Mouse (Mus musculus) cerebellum, adult 11 months (tissue): Measurements from ENCODE around the gene Pdk4.

Source experiments
- DNase-seq: peaks from one replicate; pipeline ENCODE4 v3.0.0; 2022

The Pdk4 gene

DNA sequence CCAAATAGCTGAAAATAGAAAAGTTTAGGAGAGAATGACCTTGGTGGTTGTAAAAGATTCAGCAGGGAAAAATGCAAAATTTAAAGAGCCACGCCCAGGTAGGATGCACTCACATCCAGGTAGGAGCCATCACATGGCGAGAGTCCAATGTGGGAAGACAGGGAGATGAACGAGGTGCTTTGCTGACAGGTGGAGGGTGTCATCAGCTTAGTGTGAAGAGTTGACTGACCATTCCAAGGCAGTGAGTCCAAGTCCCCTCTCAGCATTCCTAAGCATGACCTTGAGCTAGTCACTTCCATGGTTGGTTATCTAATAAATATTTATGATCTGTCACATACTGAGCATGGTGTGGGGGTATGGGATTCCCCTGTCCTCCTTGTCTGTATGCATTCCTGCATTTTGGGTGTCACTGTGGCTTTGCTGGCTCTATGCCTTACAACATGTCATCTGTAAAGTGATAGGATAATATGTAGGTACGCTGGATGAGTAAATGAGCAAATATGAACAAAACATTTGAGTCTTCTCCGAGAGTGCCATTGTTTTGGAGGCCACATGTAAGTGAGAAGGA is 51.7 kb downstream of the Pdk4 start:
- DNase-seq, result no peak

- no peak for DNase-seq
Measured at GRCm38 (mm10) chr6:5443104-5443863, 52.8 kb downstream of the Pdk4 start.

DNA sequence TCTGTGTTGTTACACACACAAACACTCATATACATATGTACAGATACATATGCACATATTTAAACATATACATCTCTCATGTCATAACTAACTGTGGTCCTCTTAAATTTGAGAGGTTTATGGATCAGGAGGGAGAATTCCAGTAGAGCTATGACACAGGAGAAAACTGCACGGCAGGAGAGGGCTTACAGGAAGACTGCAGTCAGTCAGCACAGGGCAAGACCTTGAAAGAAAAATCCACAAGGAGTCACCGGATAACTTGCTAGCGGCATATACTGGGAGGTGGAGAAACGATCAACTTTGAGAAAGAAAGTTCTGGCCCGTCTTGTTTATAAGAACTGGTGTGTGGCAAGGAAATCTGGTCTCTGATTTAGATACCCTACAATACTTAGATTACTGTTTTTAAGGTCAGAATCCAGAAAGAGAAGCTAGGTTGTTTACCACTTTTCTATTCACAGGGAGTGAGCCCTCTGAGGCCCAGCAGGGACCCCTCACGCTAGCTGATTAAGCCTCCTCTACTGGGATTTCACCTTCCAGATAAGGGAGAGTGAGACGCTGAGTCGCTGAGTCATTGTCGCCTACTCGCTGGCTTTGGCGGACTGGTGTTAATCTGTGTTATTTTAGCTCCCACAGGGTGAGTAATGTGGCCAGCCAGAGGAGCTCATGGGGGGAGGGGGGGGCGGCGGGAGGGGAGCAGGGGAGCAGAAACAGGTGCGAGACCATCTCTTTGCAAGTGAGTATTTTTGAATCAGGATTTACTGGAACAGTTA is 53.6 kb downstream of the Pdk4 start:
- DNase-seq, result no peak

GRCm38 (mm10) chr6:5441221-5441620 is 54.9 kb downstream of the Pdk4 start:
- no peak for DNase-seq

DNA sequence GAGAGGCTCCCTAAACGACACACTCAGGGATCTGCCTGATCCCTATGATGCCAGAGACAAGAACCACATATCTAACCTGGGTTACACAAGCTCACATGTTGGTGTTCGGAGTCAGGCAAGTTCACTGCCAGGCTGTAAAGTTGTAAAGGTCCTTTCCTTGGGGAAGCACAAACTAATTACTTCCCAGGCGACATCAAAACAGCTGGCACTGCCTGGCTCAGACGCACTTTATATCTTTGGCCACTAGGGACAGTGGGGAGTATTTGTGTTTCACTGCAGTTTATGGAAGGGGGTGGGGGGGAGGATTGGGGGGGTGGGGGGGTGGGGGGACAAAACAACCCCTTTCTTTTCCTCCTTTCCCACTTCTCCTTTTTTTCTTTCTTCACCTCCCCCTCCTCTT is 58.4 kb downstream of the Pdk4 start:
- no peak for DNase-seq

DNA sequence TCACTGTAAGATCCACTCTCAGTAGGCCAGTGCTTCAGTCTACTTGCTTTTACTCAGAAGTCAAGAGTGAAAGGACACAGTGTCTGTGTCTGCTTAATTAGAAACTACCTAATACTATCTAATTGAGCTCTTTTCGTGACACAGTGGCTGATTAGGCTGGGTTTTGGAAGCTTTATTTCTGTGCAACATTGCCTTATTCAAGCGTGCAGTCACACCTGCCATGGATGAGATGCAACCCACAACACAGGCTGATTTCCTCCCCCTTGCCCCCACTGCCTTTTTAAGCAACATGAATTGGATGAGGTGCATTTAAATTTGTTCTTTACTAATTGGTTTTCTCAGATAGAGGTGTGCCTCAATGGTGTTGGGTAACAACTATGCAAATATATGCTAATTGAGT is 62.2 kb downstream of the Pdk4 start:
- DNase-seq, result no peak
